Mouse (Mus musculus) neural tube, embryonic 12.5 days (tissue): ENCODE data around the gene Bicc1. TPM values are rescaled to one million over a fixed set of nuclear protein-coding genes. Genes with fewer than 3 reads are reported as not detected.
A peak's percentile ranks its signal among the peaks of the same experiment; 100 is the strongest.
"Not testable (repeated sequence)": the region's sequence is repeated elsewhere in the genome, so short reads cannot be mapped to it uniquely, and the experiment has no call there.

Source experiments
- ATAC-seq: fragments of 200-750 bp; cut with Nextera tagmentation; 2 replicates; pipeline ENCODE4 v1.8.0; 2017; ENCODE audit warnings: low read depth, mild to moderate bottlenecking, moderate TSS enrichment, moderate library complexity; ENCODE audit not compliant: low FRiP score
- H3K27ac ChIP-seq: fragments of 300-500 bp; sonication (generic); 2 replicates; pipeline ENCODE4 v1.5.1; 2016
- H3K27me3 ChIP-seq: fragments of 300-500 bp; sonication (generic); replicated peaks from 2 replicates; pipeline ENCODE4 v1.6.1; 2016; ENCODE audit warnings: mild to moderate bottlenecking
- H3K36me3 ChIP-seq: fragments of 300-500 bp; sonication (generic); 2 replicates; pipeline ENCODE4 v1.6.1; 2016; ENCODE audit warnings: mild to moderate bottlenecking
- H3K4me1 ChIP-seq: fragments of 300-500 bp; sonication (generic); 2 replicates; pipeline ENCODE4 v1.6.1; 2016
- H3K4me2 ChIP-seq: fragments of 300-500 bp; sonication (generic); replicated peaks from 2 replicates; pipeline ENCODE4 v1.6.1; 2016; ENCODE audit warnings: mild to moderate bottlenecking
- H3K4me3 ChIP-seq: fragments of 300-500 bp; sonication (generic); 2 replicates; pipeline ENCODE4 v1.5.1; 2016
- H3K9ac ChIP-seq: fragments of 300-500 bp; sonication (generic); 2 replicates; pipeline ENCODE4 v1.6.1; 2016; ENCODE audit warnings: mild to moderate bottlenecking
- H3K9me3 ChIP-seq: fragments of 300-500 bp; sonication (generic); 2 replicates; pipeline ENCODE4 v1.6.1; 2016; ENCODE audit warnings: mild to moderate bottlenecking
- WGBS: fragments of 180-500 bp; shearing (Covaris S2); methylation state at CpG from one replicate; pipeline ENCODE4 v1.1.7; 2016; 5-methylcytosine and 5-hydroxymethylcytosine counted together
- polyA plus RNA-seq: library from polyadenylated mRNA; unstranded; fragments of >200 nt; fragmentation: Nextera tagmentation; extraction: Ambion mirVana; gene quantifications from 2 replicates; pipeline ENCODE4 v1.2.1, GENCODE M21; 2016

Gene Bicc1
- polyA plus RNA-seq, 1 experiment from 2014 or later: 7.7 TPM

- no peaks in the 10 kb centered on the region for H3K36me3 ChIP-seq
- H3K4me3 ChIP-seq: no peak overlapping the region
- no peak for ATAC-seq
- H3K27me3 ChIP-seq: no peaks in the 10 kb centered on the region
- H3K4me1 ChIP-seq: no peaks in the 10 kb centered on the region
- no peak overlapping the region for H3K4me2 ChIP-seq
- H3K9me3 ChIP-seq: no peaks in the 10 kb centered on the region
- H3K27ac ChIP-seq: no peak overlapping the region
- 70% methylated on average over 13 of the region's 13 CpGs for WGBS
- no peak overlapping the region for H3K9ac ChIP-seq
These were observed 190.4 kb downstream of the Bicc1 start for GRCm38 (mm10) chr10:70968848-70969683.

- Histone ChIP-seq H3K27ac (no peak overlapping the region), H3K4me2 (no peak overlapping the region), H3K4me3 (no peak overlapping the region), H3K36me3 (no peaks in the 10 kb centered on the region), H3K9ac (no peak overlapping the region), H3K9me3 (no peaks in the 10 kb centered on the region), H3K27me3 (no peaks in the 10 kb centered on the region), H3K4me1 (no peaks in the 10 kb centered on the region)
- 83% methylated on average over 16 of the region's 16 CpGs for WGBS
- no peak for ATAC-seq
These were observed 192.7 kb downstream of the Bicc1 start for GRCm38 (mm10) chr10:70966642-70967345.

GRCm38 (mm10) chr10:70964706-70965105 lies 194.8 kb downstream of the Bicc1 start:
- Histone ChIP-seq H3K27ac (no peak overlapping the region), H3K4me1 (no peaks in the 10 kb centered on the region), H3K36me3 (no peaks in the 10 kb centered on the region), H3K9me3 (no peaks in the 10 kb centered on the region), H3K4me3 (no peak overlapping the region), H3K27me3 (no peaks in the 10 kb centered on the region), H3K4me2 (peak overlapping the region; percentile 25), H3K9ac (no peak overlapping the region)
- WGBS: 38% methylated on average over 8 of the region's 8 CpGs
- no peak for ATAC-seq

- 62% methylated on average over 8 of the region's 8 CpGs for WGBS
These were observed 195.8 kb downstream of the Bicc1 start for GRCm38 (mm10) chr10:70963599-70964193.

GRCm38 (mm10) chr10:70961641-70962040 lies 197.9 kb downstream of the Bicc1 start:
- H3K4me3 ChIP-seq: no peak overlapping the region
- H3K4me1 ChIP-seq: no peaks in the 10 kb centered on the region
- no peaks in the 10 kb centered on the region for H3K36me3 ChIP-seq
- 91% methylated on average over 8 of the region's 8 CpGs for WGBS
- H3K9me3 ChIP-seq: no peaks in the 10 kb centered on the region
- no peak overlapping the region for H3K9ac ChIP-seq
- no peak overlapping the region for H3K4me2 ChIP-seq
- ATAC-seq: no peak
- H3K27ac ChIP-seq: no peak overlapping the region
- no peaks in the 10 kb centered on the region for H3K27me3 ChIP-seq

More at GRCm38 (mm10) chr10:70963599-70964193, 195.8 kb downstream of the Bicc1 start:
- no peaks in the 10 kb centered on the region for H3K9me3 ChIP-seq
- no peaks in the 10 kb centered on the region for H3K27me3 ChIP-seq
- no peak overlapping the region for H3K27ac ChIP-seq
- no peak overlapping the region for H3K4me2 ChIP-seq
- no peaks in the 10 kb centered on the region for H3K4me1 ChIP-seq
- H3K36me3 ChIP-seq: no peaks in the 10 kb centered on the region
- no peak overlapping the region for H3K4me3 ChIP-seq
- no peak for ATAC-seq
- H3K9ac ChIP-seq: no peak overlapping the region

- not testable (repeated sequence) for H3K4me2 ChIP-seq, H3K27ac ChIP-seq, H3K27me3 ChIP-seq, H3K9me3 ChIP-seq, H3K4me1 ChIP-seq, H3K9ac ChIP-seq, H3K4me3 ChIP-seq, H3K36me3 ChIP-seq, ATAC-seq
- 92% methylated on average over 6 of the region's 6 CpGs for WGBS
These were observed 199.1 kb downstream of the Bicc1 start for GRCm38 (mm10) chr10:70960396-70960795.

GRCm38 (mm10) chr10:70952770-70953147 lies 206.7 kb downstream of the Bicc1 start:
- Histone ChIP-seq H3K4me1 (peaks cover 32% of the 10 kb centered on the region), H3K9ac (no peak overlapping the region), H3K4me2 (peak overlapping the region; percentile 47), H3K27ac (peak overlapping the region; percentile 59; the same call in 1 of the 2 replicates), H3K36me3 (no peaks in the 10 kb centered on the region), H3K4me3 (no peak overlapping the region), H3K9me3 (no peaks in the 10 kb centered on the region), H3K27me3 (no peaks in the 10 kb centered on the region)
- 68% methylated on average over 5 of the region's 5 CpGs for WGBS
- ATAC-seq: peak; percentile 24; the same call in 1 of the 2 replicates

- Histone ChIP-seq H3K4me2 (peak overlapping the region; percentile 47), H3K27me3 (no peaks in the 10 kb centered on the region), H3K9ac (peak overlapping the region; percentile 10; the same call in 1 of the 2 replicates), H3K36me3 (no peaks in the 10 kb centered on the region), H3K4me1 (peaks cover 32% of the 10 kb centered on the region), H3K9me3 (no peaks in the 10 kb centered on the region), H3K27ac (peak overlapping the region; percentile 59; the same call in 1 of the 2 replicates), H3K4me3 (0 out of 2 replicates have a peak overlapping the region, but pooled peaks have one; percentile 9)
- 40% methylated on average over 11 of the region's 11 CpGs for WGBS
- ATAC-seq: peak; percentile 61
These were observed 207.3 kb downstream of the Bicc1 start for GRCm38 (mm10) chr10:70952056-70952769.

GRCm38 (mm10) chr10:70950105-70950424 lies 209.4 kb downstream of the Bicc1 start:
- WGBS: 21% methylated on average over 3 of the region's 3 CpGs
- no peak overlapping the region for H3K27ac ChIP-seq
- H3K4me2 ChIP-seq: peak overlapping the region; percentile 51
- H3K9me3 ChIP-seq: no peaks in the 10 kb centered on the region
- H3K27me3 ChIP-seq: no peaks in the 10 kb centered on the region
- no peak overlapping the region for H3K4me3 ChIP-seq
- no peak overlapping the region for H3K9ac ChIP-seq
- peak; percentile 37; the same call in 1 of the 2 replicates for ATAC-seq
- no peaks in the 10 kb centered on the region for H3K36me3 ChIP-seq
- peaks cover 32% of the 10 kb centered on the region for H3K4me1 ChIP-seq

GRCm38 (mm10) chr10:70949254-70950104 lies 210.0 kb downstream of the Bicc1 start:
- 13% methylated on average over 23 of the region's 23 CpGs for WGBS
- Histone ChIP-seq H3K27ac (peak overlapping the region; percentile 80), H3K4me3 (0 out of 2 replicates have a peak overlapping the region, but pooled peaks have one; percentile 1), H3K4me1 (peaks cover 32% of the 10 kb centered on the region), H3K4me2 (peak overlapping the region; percentile 51), H3K9ac (no peak overlapping the region), H3K27me3 (no peaks in the 10 kb centered on the region), H3K36me3 (no peaks in the 10 kb centered on the region), H3K9me3 (no peaks in the 10 kb centered on the region)
- ATAC-seq: peak; percentile 79

- Histone ChIP-seq H3K4me1 (peaks cover 32% of the 10 kb centered on the region), H3K4me2 (no peak overlapping the region), H3K36me3 (no peaks in the 10 kb centered on the region), H3K27ac (no peak overlapping the region), H3K27me3 (no peaks in the 10 kb centered on the region), H3K9me3 (no peaks in the 10 kb centered on the region), H3K9ac (no peak overlapping the region), H3K4me3 (no peak overlapping the region)
- no peak for ATAC-seq
- 92% methylated on average over 10 of the region's 10 CpGs for WGBS
These were observed 211.2 kb downstream of the Bicc1 start for GRCm38 (mm10) chr10:70948276-70948675.
